Mouse (Mus musculus) embryonic facial prominence, embryonic 11.5 days (tissue): ENCODE measurements at regions not wholly inside any gene's neighbourhood (a gene's known extent, or its start where the extent isn't known, plus 50 kb on each side); places are given as distances from the start of the nearest gene placed in this dataset.
A peak's percentile ranks its signal among the peaks of the same experiment; 100 is the strongest.

Experiments used
- ATAC-seq: fragments of 200-750 bp; cut with Nextera tagmentation; replicated peaks from 2 replicates; pipeline ENCODE4 v1.8.0; 2017; ENCODE audit warnings: low read depth; ENCODE audit not compliant: insufficient number of reproducible peaks, low FRiP score, low TSS enrichment
- DNase-seq: peaks from one replicate; pipeline ENCODE4 v3.0.0-alpha.2; 2015; ENCODE audit warnings: low spot score
- H3K27ac ChIP-seq: fragments of 300-500 bp; sonication (generic); replicated peaks from 2 replicates; pipeline ENCODE4 v1.5.1; 2014; ENCODE audit warnings: mild to moderate bottlenecking, low read depth, low read length, control low read depth
- H3K27me3 ChIP-seq: fragments of 300-500 bp; sonication (generic); 2 replicates; pipeline ENCODE4 v1.6.1; 2014; ENCODE audit warnings: mild to moderate bottlenecking, low read length, moderate library complexity, mixed read lengths; ENCODE audit not compliant: control insufficient read depth, insufficient read depth
- H3K36me3 ChIP-seq: fragments of 300-500 bp; sonication (generic); replicated peaks from 2 replicates; pipeline ENCODE4 v1.6.1; 2014; ENCODE audit warnings: low read depth, mild to moderate bottlenecking, low read length, moderate library complexity, mixed read lengths; ENCODE audit not compliant: control insufficient read depth, insufficient read depth
- H3K4me1 ChIP-seq: fragments of 300-500 bp; sonication (generic); 2 replicates; pipeline ENCODE4 v1.6.1; 2014; ENCODE audit warnings: low read length, mixed read lengths; ENCODE audit not compliant: control insufficient read depth, insufficient read depth
- H3K4me2 ChIP-seq: fragments of 300-500 bp; sonication (generic); 2 replicates; pipeline ENCODE4 v1.6.1; 2014; ENCODE audit warnings: low read depth, mild to moderate bottlenecking, control low read depth, low read length, moderate library complexity
- H3K4me3 ChIP-seq: fragments of 300-500 bp; sonication (generic); 2 replicates; pipeline ENCODE4 v1.5.1; 2014; ENCODE audit warnings: low read depth, low read length, control low read depth
- H3K9ac ChIP-seq: fragments of 300-500 bp; sonication (generic); replicated peaks from 2 replicates; pipeline ENCODE4 v1.6.1; 2014; ENCODE audit warnings: mild to moderate bottlenecking, control low read depth, low read length
- H3K9me3 ChIP-seq: fragments of 300-500 bp; sonication (generic); replicated peaks from 2 replicates; pipeline ENCODE4 v1.6.1; 2016; ENCODE audit warnings: mild to moderate bottlenecking, low read length, inconsistent platforms, mixed read lengths; ENCODE audit not compliant: control insufficient read depth
- WGBS: fragments of 180-500 bp; shearing (Covaris S2); extraction: QIAGEN DNeasy Blood & Tissue Kit; methylation state at CpG from one replicate; pipeline ENCODE4 v1.1.7; 2014; 5-methylcytosine and 5-hydroxymethylcytosine counted together

GRCm38 (mm10) chr8:126833471-126834453, 111.9 kb downstream of the Tomm20 start:
- DNase-seq = peak; percentile 45
- H3K4me3 ChIP-seq = no peak overlapping the region
- H3K27me3 ChIP-seq = no peaks in the 10 kb centered on the region
- no peak overlapping the region for H3K4me2 ChIP-seq
- WGBS = 33% methylated on average over 19 of the region's 19 CpGs
- no peak overlapping the region for H3K9ac ChIP-seq
- H3K9me3 ChIP-seq = no peaks in the 10 kb centered on the region
- ATAC-seq = no peak
- peak overlapping the region; percentile 48 for H3K27ac ChIP-seq
- peaks cover 3% of the 10 kb centered on the region; the same call in 1 of the 2 replicates for H3K4me1 ChIP-seq
- H3K36me3 ChIP-seq = no peaks in the 10 kb centered on the region

- DNase-seq (peak; percentile 49), ATAC-seq (no peak)
- Histone ChIP-seq H3K4me3 (no peak overlapping the region), H3K4me2 (no peak overlapping the region), H3K9ac (no peak overlapping the region), H3K4me1 (no peaks in the 10 kb centered on the region), H3K36me3 (no peaks in the 10 kb centered on the region), H3K27ac (peak overlapping the region; percentile 48), H3K9me3 (no peaks in the 10 kb centered on the region), H3K27me3 (no peaks in the 10 kb centered on the region)
- 32% methylated on average over 5 of the region's 5 CpGs for WGBS
These were observed 112.6 kb downstream of the Tomm20 start for GRCm38 (mm10) chr8:126833006-126833405.

DNA sequence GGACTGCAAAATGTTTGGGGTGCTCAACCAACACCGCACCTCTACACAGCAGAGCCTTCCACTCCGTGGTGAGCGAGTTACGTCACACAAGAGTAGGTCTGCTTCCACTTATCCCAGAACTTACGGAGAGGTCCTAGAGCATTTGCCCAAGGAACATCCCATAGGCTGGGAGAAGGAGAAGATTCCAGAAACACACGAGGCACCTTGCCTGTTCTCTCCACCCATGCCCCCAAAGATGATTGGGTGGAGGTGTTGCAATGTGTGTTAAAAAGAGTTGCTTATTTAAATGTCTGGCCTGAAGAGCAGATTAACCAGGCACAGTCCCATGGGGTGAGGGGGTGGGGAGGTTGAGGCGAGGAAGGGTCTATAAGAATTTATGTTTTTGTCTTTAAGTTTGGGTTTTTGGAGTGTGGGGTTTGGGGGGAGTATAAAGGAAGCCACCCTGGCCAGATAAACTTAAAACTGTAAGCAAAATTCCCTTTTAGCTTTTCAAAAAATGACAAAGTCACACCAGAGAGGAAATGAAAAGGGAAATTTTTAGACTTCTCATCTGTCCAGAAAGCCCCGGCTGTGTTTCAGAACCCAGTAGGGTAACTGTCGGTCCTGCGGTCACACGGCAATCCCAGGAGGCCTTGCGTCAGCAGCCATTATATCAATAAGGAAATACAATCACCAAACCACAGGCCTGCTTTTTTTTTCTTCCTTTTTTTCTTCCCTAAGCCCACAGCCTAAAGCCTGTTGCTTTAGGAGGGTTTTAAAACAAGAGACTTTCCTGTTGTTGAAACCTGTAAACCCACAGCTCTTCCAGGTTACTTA, 113.3 kb downstream of the Tomm20 start:
- Histone ChIP-seq H3K4me1 (peaks cover 2% of the 10 kb centered on the region), H3K4me3 (no peak overlapping the region), H3K9ac (no peak overlapping the region), H3K27me3 (no peaks in the 10 kb centered on the region), H3K4me2 (no peak overlapping the region), H3K9me3 (no peaks in the 10 kb centered on the region), H3K27ac (peak overlapping the region; percentile 48), H3K36me3 (no peaks in the 10 kb centered on the region)
- ATAC-seq (no peak), DNase-seq (peak; percentile 45)
- WGBS = 53% methylated on average over 12 of the region's 12 CpGs

DNA sequence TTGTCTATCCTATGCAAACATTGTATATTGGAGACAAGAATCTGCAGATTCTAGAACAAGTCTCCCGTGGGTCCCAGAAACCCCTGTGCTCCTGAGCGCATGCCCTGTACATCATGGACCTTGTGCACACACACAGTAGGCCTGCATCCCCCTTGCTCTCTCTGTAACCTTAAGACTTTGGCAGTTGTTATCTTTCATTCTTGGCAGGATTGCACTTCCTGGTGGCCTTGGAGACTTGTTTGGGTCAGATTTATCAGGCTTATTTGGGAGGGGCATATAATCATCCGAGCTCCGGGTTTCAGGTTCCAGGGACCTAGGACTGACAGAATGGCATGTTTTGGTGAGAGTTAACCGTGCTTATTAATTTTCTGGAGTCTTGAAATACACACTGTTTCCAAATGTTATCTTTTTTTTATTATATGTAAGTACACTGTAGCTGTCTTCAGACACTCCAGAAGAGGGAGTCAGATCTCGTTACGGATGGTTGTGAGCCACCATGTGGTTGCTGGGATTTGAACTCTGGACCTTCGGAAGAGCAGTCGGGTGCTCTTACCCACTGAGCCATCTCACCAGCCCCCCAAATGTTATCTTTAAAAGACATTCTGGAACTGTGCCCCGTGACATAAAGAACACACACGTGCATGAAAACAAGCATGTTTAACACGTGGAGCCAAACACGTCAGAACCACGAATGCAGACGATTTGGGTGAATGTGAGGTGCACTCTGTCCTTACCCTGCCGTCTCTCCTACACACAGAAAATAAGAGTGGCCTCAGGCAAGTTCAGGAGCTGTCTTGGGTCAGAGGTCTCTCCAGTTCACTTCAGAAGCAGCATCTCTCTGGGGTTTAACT, 114.1 kb downstream of the Tomm20 start:
- Histone ChIP-seq H3K9ac (no peak overlapping the region), H3K4me3 (no peak overlapping the region), H3K27me3 (no peaks in the 10 kb centered on the region), H3K9me3 (no peaks in the 10 kb centered on the region), H3K4me2 (no peak overlapping the region), H3K4me1 (peaks cover 10% of the 10 kb centered on the region), H3K27ac (peak overlapping the region; percentile 48; the same call in 1 of the 2 replicates), H3K36me3 (no peaks in the 10 kb centered on the region)
- ATAC-seq (no peak), DNase-seq (no peak)
- WGBS = 83% methylated on average over 16 of the region's 16 CpGs

DNA sequence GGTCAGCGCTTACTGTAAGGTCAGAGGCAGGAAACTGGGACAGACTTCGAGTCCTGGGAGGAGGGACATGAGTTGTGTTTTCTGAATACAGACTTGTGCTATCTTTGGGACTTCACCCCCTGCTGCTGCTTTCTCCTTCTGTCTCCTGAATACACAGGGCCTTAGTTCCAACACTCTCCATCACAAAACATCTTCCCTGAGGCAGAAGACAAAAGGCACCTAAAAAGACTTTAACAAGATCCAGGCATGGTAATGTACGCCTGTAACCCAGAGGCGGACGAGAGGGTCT, 115.5 kb downstream of the Tomm20 start:
- no peak overlapping the region for H3K4me3 ChIP-seq
- H3K4me2 ChIP-seq = no peak overlapping the region
- 59% methylated on average over 5 of the region's 5 CpGs for WGBS
- H3K36me3 ChIP-seq = no peaks in the 10 kb centered on the region
- no peaks in the 10 kb centered on the region for H3K9me3 ChIP-seq
- no peak overlapping the region for H3K9ac ChIP-seq
- H3K27ac ChIP-seq = no peak overlapping the region
- DNase-seq (no peak), ATAC-seq (no peak)
- H3K27me3 ChIP-seq = no peaks in the 10 kb centered on the region
- H3K4me1 ChIP-seq = peaks cover 10% of the 10 kb centered on the region

DNA sequence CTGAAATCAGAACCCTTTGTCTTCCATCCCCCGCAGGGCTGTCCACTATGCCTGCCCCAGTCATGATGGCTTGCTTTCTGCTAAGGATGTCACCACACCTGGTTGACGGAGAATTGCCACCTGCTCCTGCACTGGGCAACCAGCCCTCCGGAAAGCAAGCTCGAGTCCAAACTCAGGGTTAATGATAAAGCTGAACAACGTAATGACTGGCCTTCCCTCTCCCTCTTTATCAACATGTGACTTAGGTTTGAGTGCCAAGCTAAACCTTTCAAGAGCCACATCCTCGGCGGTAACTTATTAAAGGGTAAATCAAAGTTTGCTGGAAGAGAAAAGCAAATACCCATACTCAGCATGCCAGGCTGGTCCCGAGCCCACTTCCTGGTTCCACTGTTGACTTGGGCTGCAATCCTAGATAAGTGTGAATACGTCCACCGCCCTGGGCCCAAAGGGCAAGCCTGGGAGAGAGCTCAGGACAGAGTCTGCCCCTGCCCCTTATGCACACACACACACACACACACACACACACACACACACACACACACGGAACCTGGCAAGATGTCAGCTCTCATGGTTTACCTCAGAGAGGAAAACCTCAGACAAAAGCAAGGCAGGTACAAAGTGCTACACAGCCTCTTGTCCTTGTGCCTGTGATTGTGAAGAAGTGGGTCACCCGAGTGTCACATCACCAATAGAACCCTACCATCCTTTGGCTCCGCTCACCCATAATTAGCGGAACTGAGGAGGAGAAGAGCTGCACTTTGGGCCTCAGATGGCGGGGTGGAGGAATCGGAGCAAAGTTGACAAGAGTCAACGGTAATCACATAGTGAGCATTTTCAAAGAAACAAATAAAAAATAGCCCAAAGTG, 116.0 kb downstream of the Tomm20 start:
- Histone ChIP-seq H3K27ac (no peak overlapping the region), H3K4me2 (no peak overlapping the region), H3K4me3 (no peak overlapping the region), H3K36me3 (no peaks in the 10 kb centered on the region), H3K9ac (no peak overlapping the region), H3K27me3 (no peaks in the 10 kb centered on the region), H3K4me1 (peaks cover 10% of the 10 kb centered on the region), H3K9me3 (no peaks in the 10 kb centered on the region)
- ATAC-seq (no peak), DNase-seq (no peak)
- WGBS = 75% methylated on average over 17 of the region's 17 CpGs

DNA sequence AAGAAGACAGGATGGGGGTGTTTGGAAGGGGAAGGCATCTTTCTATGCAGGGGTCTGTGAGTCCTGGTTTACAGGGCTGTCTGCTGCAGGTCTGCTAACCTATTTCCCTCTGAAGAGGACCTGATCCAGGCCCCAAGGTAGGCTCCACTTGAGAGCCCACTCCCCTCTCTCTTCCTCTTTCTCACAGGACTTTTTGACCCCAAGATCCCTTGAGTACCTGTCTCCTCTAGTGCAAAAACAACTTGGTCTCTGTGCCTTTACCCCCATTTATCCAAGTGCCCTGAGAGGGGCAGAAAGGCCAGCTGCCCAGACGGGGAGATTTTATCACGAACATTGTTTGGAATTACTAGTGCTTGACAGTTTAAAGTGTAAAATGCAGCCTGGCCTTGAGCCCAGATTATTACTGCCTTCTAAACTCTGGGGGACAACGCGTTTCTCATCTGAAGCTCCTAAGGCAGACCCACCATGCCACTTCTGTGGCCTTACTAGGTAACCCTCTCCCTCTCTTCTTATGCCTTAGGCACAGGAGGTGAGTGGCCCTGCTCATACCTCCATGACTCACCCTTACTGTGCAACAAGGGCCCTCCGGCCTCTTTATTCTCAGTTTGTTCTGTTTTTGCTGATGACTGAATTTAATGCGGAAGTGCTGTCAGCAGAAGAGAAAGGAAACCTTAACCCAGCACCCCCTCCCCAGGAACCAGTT, 117.8 kb downstream of the Tomm20 start:
- ATAC-seq = no peak
- Histone ChIP-seq H3K9me3 (no peaks in the 10 kb centered on the region), H3K4me2 (no peak overlapping the region), H3K9ac (no peak overlapping the region), H3K4me3 (no peak overlapping the region), H3K27ac (peak overlapping the region; percentile 99), H3K36me3 (no peaks in the 10 kb centered on the region), H3K27me3 (no peaks in the 10 kb centered on the region), H3K4me1 (peaks cover 13% of the 10 kb centered on the region)
- no peak for DNase-seq
- 52% methylated on average over 6 of the region's 6 CpGs for WGBS
